Mouse (Mus musculus) heart, embryonic 15.5 days (tissue): Measurements from ENCODE around the gene Zfp322a. TPM values are rescaled to one million over a fixed set of nuclear protein-coding genes. Genes with fewer than 3 reads are reported as not detected.
A peak's percentile ranks its signal among the peaks of the same experiment; 100 is the strongest.
"Not testable (repeated sequence)": the region's sequence is repeated elsewhere in the genome, so short reads cannot be mapped to it uniquely, and the experiment has no call there.

ENCODE experiments used
- ATAC-seq: fragments of 200-750 bp; cut with Nextera tagmentation; replicated peaks from 2 replicates; pipeline ENCODE4 v1.8.0; 2017; ENCODE audit warnings: low read depth, moderate TSS enrichment; ENCODE audit not compliant: insufficient number of reproducible peaks, insufficient read depth, low FRiP score
- H3K27ac ChIP-seq: fragments of 300-500 bp; sonication (generic); 2 replicates; pipeline ENCODE4 v1.5.1; 2015; ENCODE audit warnings: mild to moderate bottlenecking, inconsistent platforms
- H3K27me3 ChIP-seq: fragments of 300-500 bp; sonication (generic); 2 replicates; pipeline ENCODE4 v1.6.1; 2015; ENCODE audit warnings: inconsistent platforms
- H3K36me3 ChIP-seq: fragments of 300-500 bp; sonication (generic); 2 replicates; pipeline ENCODE4 v1.6.1; 2015; ENCODE audit warnings: mild to moderate bottlenecking, inconsistent platforms
- H3K4me1 ChIP-seq: fragments of 300-500 bp; sonication (generic); replicated peaks from 2 replicates; pipeline ENCODE4 v1.6.1; 2015; ENCODE audit warnings: inconsistent platforms
- H3K4me2 ChIP-seq: fragments of 300-500 bp; sonication (generic); 2 replicates; pipeline ENCODE4 v1.6.1; 2015; ENCODE audit warnings: inconsistent platforms, mild to moderate bottlenecking, moderate library complexity
- H3K4me3 ChIP-seq: fragments of 300-500 bp; sonication (generic); 2 replicates; pipeline ENCODE4 v1.5.1; 2015; ENCODE audit warnings: mild to moderate bottlenecking, inconsistent platforms
- H3K9ac ChIP-seq: fragments of 300-500 bp; sonication (generic); 2 replicates; pipeline ENCODE4 v1.6.1; 2015; ENCODE audit warnings: mild to moderate bottlenecking, inconsistent platforms
- H3K9me3 ChIP-seq: fragments of 300-500 bp; sonication (generic); replicated peaks from 2 replicates; pipeline ENCODE4 v1.6.1; 2016; ENCODE audit warnings: inconsistent platforms
- WGBS: fragments of 180-500 bp; shearing (Covaris S2); methylation state at CpG from one replicate; pipeline ENCODE4 v1.1.7; 2015; ENCODE audit warnings: mixed read lengths; 5-methylcytosine and 5-hydroxymethylcytosine counted together
- polyA plus RNA-seq: library from polyadenylated mRNA; unstranded; fragments of >200 nt; fragmentation: Nextera tagmentation; extraction: Ambion mirVana; gene quantifications from 2 replicates; pipeline ENCODE4 v1.2.1, GENCODE M21; 2015

Zfp322a gene
- polyA plus RNA-seq, 1 experiment from 2014 or later: 39.1 TPM

DNA sequence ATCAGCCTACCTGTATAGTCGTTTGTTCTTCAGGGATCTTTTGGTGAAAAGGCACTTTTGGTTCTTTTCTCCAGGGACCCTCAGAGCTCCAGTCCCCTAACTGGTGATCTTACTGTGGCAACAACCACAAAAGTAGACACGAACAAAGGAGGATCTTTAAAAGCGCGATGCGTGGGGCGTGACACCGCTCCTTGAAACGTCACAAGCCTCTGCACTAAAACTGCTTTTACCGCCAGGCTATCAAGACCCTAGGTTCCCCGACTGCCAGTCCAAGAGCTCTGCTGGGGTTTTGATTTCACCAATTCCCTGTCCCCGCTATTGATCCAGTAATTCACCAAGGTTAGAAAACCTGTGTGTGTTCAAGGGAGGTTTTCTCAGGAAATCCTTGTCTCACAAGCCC is 59.0 kb downstream of the Zfp322a start:
- 8% methylated on average over 11 of the region's 11 CpGs for WGBS
- Histone ChIP-seq H3K4me1 (peaks cover 23% of the 10 kb centered on the region), H3K27ac (no peak overlapping the region), H3K9ac (no peak overlapping the region), H3K36me3 (no peaks in the 10 kb centered on the region), H3K27me3 (peaks cover 78% of the 10 kb centered on the region), H3K9me3 (no peaks in the 10 kb centered on the region), H3K4me3 (peak overlapping the region; percentile 36), H3K4me2 (peak overlapping the region; percentile 63)
- no peak for ATAC-seq

DNA sequence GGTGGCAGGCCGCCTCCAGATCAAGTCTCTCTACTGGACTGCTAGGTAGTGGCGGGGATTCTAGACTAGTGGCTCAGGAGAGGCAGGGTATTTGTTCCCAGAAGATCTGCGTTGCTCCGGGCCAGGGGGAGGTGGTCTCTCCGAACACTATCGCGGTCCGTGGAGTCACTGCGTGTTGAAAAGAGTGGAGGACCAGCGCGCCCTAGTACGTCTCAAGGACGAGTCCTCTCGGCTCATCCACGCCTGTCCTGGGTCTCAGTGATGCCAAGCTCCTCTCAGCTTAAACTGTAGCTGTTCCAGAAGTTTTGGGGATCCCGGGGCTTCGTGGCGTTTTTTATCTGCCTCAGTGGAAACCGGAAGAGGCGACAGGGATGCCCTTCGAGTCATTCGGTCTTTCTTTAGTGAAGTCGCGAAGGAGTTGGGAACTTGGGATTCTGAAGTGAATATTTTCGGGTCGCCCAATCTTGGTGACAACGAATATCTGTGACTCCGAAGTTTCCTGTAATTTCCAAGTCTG is 59.5 kb downstream of the Zfp322a start:
- H3K4me1 ChIP-seq: peaks cover 23% of the 10 kb centered on the region
- peak overlapping the region; percentile 63 for H3K4me2 ChIP-seq
- no peak overlapping the region for H3K9ac ChIP-seq
- H3K36me3 ChIP-seq: no peaks in the 10 kb centered on the region
- peak overlapping the region; percentile 36 for H3K4me3 ChIP-seq
- no peaks in the 10 kb centered on the region for H3K9me3 ChIP-seq
- no peak overlapping the region for H3K27ac ChIP-seq
- WGBS: 1% methylated on average over 28 of the region's 28 CpGs
- H3K27me3 ChIP-seq: peaks cover 75% of the 10 kb centered on the region
- no peak for ATAC-seq

- peak overlapping the region; percentile 63 for H3K4me2 ChIP-seq
- H3K4me1 ChIP-seq: peaks cover 23% of the 10 kb centered on the region
- not testable (repeated sequence) for H3K36me3 ChIP-seq, H3K9ac ChIP-seq, ATAC-seq, H3K9me3 ChIP-seq, H3K27ac ChIP-seq
- peak overlapping the region; percentile 36 for H3K4me3 ChIP-seq
- peaks cover 68% of the 10 kb centered on the region for H3K27me3 ChIP-seq
- 5% methylated on average over 18 of the region's 18 CpGs for WGBS
These were observed 60.2 kb downstream of the Zfp322a start for GRCm38 (mm10) chr13:23308639-23309307.

GRCm38 (mm10) chr13:23307069-23307814 is 61.8 kb downstream of the Zfp322a start:
- H3K9ac ChIP-seq: no peak overlapping the region

DNA sequence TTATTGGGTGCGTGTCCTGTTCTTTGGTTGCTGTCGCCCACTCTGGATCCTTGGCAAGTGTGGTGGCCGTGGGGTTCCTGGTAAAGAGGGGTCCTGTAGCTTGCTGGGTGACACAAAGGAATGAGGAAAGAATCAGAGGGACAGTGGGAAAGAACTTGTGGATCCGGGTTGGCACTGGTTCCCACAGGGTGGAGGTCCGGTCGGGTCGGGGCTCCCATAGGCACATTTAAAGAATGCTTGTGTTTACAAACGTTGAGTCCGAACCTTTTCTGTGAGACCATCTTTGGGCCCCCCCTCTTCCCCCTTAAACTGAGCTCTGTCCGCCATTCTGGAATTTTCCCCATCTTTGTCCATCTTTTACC is 62.3 kb downstream of the Zfp322a start:
- Histone ChIP-seq H3K9me3 (no peaks in the 10 kb centered on the region), H3K36me3 (no peaks in the 10 kb centered on the region), H3K4me3 (peak overlapping the region; percentile 31), H3K4me1 (peaks cover 14% of the 10 kb centered on the region), H3K9ac (no peak overlapping the region), H3K27me3 (peaks cover 54% of the 10 kb centered on the region), H3K27ac (no peak overlapping the region), H3K4me2 (peak overlapping the region; percentile 49)
- ATAC-seq: no peak
- WGBS: 14% methylated on average over 10 of the region's 10 CpGs

More at GRCm38 (mm10) chr13:23307069-23307814, 61.8 kb downstream of the Zfp322a start:
- Histone ChIP-seq H3K36me3 (no peaks in the 10 kb centered on the region), H3K4me3 (peak overlapping the region; percentile 31), H3K27ac (no peak overlapping the region), H3K4me2 (peak overlapping the region; percentile 49), H3K27me3 (peaks cover 57% of the 10 kb centered on the region), H3K9me3 (no peaks in the 10 kb centered on the region), H3K4me1 (peaks cover 14% of the 10 kb centered on the region)
- ATAC-seq: no peak
- 3% methylated on average over 24 of the region's 24 CpGs for WGBS

Other genes starting within 250 kb of the Zfp322a start
- not detected in 2 replicates for gene Vmn1r218, start 236.1 kb downstream of the Zfp322a start, polyA plus RNA-seq
- not detected in 2 replicates for gene Vmn1r219, start 209.9 kb downstream of the Zfp322a start, polyA plus RNA-seq
- gene Vmn1r220, start 181.2 kb downstream of the Zfp322a start, polyA plus RNA-seq: not detected in 2 replicates
- not detected in 2 replicates for gene Vmn1r221, start 155.1 kb downstream of the Zfp322a start, polyA plus RNA-seq
- gene Vmn1r222, start 133.3 kb downstream of the Zfp322a start, polyA plus RNA-seq: not detected in 2 replicates
- not detected in 2 replicates for gene Vmn1r223, start 122.1 kb downstream of the Zfp322a start, polyA plus RNA-seq
- 8.1 and 8.2 TPM in 2 replicates for gene Abt1, start 54.7 kb upstream of the Zfp322a start, polyA plus RNA-seq
- gene Btn1a1, start 96.7 kb upstream of the Zfp322a start, polyA plus RNA-seq: 0.85 and 1.4 TPM in 2 replicates
- 0.31 and 0.41 TPM in 2 replicates for gene Btn2a2, start 119.6 kb upstream of the Zfp322a start, polyA plus RNA-seq
- 5.4 and 5.7 TPM in 2 replicates for gene Hist1h4h, start 161.8 kb upstream of the Zfp322a start, polyA plus RNA-seq
- gene Hist1h2af, start 164.7 kb upstream of the Zfp322a start, polyA plus RNA-seq: 2.2 and 2.6 TPM in 2 replicates
- gene Hist1h3g, start 166.2 kb upstream of the Zfp322a start, polyA plus RNA-seq: 1.6 and 3.1 TPM in 2 replicates
- 0.61 and 0.74 TPM in 2 replicates for gene Hist1h2bh, start 174.2 kb upstream of the Zfp322a start, polyA plus RNA-seq
- gene Hist1h3f, start 174.8 kb upstream of the Zfp322a start, polyA plus RNA-seq: 0.16 and 0.25 TPM in 2 replicates
- 0.62 and 0.66 TPM in 2 replicates for gene Hist1h4f, start 182.4 kb upstream of the Zfp322a start, polyA plus RNA-seq
- 0.18 and 0.23 TPM in 2 replicates for gene Hist1h1d, start 184.1 kb upstream of the Zfp322a start, polyA plus RNA-seq
- 1.7 and 2.4 TPM in 2 replicates for gene Hist1h3e, start 193.2 kb upstream of the Zfp322a start, polyA plus RNA-seq
- 33.7 and 35.5 TPM in 2 replicates for gene Hist1h2ae, start 202.0 kb upstream of the Zfp322a start, polyA plus RNA-seq
- 4.3 and 4.6 TPM in 2 replicates for gene Hist1h2bg, start 202.2 kb upstream of the Zfp322a start, polyA plus RNA-seq
- gene Hist1h2bf, start 205.0 kb upstream of the Zfp322a start, polyA plus RNA-seq: 0.97 and 1.5 TPM in 2 replicates
- gene Hist1h2ad, start 205.2 kb upstream of the Zfp322a start, polyA plus RNA-seq: 1.2 and 1.6 TPM in 2 replicates
- 2.0 and 2.2 TPM in 2 replicates for gene Hist1h3d, start 206.6 kb upstream of the Zfp322a start, polyA plus RNA-seq
- gene Hist1h4d, start 212.4 kb upstream of the Zfp322a start, polyA plus RNA-seq: 48.2 and 53.2 TPM in 2 replicates